Mouse (Mus musculus): Measurements from ENCODE around the gene Efcab2. TPM values are rescaled to one million over a fixed set of nuclear protein-coding genes. Genes with fewer than 3 reads are reported as not detected.
"Not testable (repeated sequence)": the region's sequence is repeated elsewhere in the genome, so short reads cannot be mapped to it uniquely, and the experiment has no call there.

The Efcab2 gene
- total RNA-seq, 2 experiments from 2014 or later: 14.7 to 15.9 TPM

DNA sequence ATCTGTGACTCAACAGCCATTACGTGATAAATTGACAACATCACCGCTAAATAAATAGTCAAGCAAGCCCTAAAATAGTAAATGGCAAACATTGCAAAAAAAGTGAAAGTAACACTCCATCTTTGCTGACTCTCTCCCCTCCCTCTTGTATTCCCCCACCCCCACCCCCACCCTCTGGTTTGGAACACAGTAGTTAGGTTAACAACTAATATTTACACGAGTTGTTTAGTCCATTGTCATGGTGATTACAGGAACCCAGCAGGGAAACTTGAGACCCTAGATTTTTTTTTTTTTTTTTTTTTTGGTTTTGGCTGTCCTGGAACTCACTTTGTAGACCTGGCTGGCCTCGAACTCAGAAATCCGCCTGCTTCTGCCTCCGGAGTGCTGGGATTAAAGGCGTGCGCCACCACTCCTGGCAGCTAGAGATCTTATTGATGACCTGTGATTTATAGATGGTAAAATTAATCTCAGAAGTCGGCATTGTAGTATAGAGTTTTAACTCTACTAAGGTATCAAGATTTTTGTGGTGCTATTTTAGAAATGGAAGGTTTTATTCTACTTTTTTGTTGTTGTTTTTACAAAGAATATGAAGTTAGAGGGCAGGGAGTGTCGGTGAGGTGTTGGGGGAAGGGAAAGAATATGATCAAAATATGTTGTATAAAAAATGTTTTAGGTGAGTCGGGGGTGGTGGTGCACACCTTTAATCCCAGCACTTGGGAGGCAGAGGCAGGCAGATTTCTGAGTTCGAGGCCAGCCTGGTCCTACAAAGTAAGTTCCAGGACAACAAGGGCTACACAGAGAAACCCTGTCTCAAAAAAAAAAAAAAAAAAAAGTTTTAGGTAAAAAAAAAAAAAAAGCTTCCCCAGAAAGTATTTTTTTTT, 1.1 kb downstream of the Efcab2 start:
- intact Hi-C loops (cut with DNase I): loop anchor here (1.0 to 5.0 kb wide), 4 partner anchors 42 to 220 kb away; partner anchors contain the start of genes Desi2 and Hnrnpu
- no peak for TF ChIP-seq CTCF (IDR thresholded peaks at IDR 0.05)
- DNase-seq: no peak
- H3K27ac ChIP-seq: peak overlapping the region; percentile 100
- H3K4me3 ChIP-seq: peak overlapping the region; percentile 85

DNA sequence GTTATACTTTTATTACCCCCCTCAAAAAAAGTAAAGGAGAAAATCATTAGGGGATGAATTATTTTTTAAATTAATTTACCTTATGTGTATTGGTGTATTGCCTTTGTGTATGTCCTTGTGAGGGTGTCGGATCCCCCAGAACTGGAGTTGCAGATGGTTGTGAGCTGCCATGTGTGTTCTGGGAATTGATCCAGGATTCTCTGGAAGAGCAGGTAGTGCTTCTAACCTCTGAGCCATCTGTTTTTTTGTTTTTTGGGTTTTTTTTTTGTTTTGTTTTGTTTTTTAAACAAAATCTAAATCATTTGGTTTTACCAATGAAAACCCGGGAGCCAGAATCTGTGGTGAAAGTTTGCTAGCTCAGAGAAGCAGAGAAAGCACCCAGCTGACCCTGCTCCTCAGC, 1.8 kb downstream of the Efcab2 start:
- DNase-seq: no peak
- intact Hi-C loops (cut with DNase I): loop anchor here (2.0 to 5.0 kb wide), 2 partner anchors 41 to 220 kb away; partner anchors contain the start of gene Desi2
- TF ChIP-seq CTCF (IDR thresholded peaks at IDR 0.05): no peak
- no peak overlapping the region for H3K27ac ChIP-seq
- no peak overlapping the region for H3K4me3 ChIP-seq

DNA sequence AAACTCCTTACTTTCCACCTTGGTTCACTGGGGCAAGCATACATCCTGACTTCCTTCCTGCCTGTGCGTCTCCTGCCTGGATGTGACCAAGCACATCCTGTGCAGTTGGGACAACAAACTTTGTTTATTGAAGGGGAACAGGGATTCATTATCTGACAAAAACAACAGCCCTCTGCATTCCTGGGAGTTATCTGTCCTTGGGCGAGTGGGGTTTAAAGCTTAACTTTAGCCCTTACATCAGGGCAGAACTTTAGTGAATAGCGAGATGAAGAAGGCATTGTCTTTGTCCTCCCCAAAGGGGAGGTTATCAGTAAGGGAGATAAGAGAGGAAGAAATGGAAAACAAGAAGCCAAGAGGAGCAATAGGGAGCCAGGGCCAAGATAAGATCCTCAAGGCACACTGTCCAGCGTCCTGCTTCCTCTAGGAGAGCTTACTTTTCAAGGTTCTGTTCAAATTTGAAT, 3.0 kb downstream of the Efcab2 start:
- Histone ChIP-seq H3K4me3 (no peak overlapping the region), H3K27ac (0 out of 2 replicates have a peak overlapping the region, but pooled peaks have one; percentile 13)
- no peak for TF ChIP-seq CTCF (IDR thresholded peaks at IDR 0.05)
- DNase-seq: no peak
- intact Hi-C loops (cut with DNase I): loop anchor here (5.0 kb wide), 1 partner anchor 222 kb away; the partner anchor contains the start of gene Desi2

DNA sequence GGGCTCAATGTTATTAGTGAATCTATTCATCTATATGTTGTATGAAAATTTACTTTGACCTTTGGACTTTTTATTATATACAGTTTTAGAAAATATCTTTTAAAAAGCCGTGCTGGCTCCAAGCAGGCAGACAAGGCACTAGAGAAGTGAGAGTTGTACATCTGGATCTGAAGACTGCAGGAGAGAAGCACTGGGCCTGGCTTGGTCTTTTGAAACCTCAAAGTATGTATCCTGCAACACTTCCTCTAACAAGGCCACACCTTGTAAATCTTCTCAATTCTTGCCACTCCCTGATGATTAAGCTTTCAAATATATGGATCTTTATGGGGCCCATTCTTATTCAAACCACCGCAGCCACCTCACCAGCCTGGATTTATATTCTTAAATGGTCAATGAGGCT, 7.5 kb downstream of the Efcab2 start:
- H3K4me3 ChIP-seq; DNase-seq; intact Hi-C loops (cut with DNase I); H3K27ac ChIP-seq: not testable (repeated sequence)

DNA sequence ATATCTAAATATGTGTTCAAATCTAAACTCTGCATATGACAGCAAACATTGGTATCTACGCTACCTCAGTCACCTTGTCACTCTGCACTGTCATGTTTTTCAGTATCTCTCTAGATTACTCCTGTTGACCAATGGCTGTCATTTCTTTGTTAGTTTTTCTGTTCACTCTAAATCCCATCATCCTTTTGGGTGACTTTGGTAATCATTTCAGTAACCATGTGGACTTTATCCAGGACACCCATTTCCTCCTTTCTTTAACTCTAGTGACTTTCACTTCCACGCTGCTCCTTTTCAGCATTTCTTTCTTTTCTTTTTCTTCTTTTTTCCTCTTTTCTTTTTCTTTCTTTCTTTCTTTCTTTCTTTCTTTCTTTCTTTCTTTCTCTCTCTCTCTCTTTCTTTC, 13.7 kb downstream of the Efcab2 start:
- intact Hi-C loops (cut with DNase I): no loop called here
- no peak for DNase-seq
- no peak for TF ChIP-seq CTCF (IDR thresholded peaks at IDR 0.05)

DNA sequence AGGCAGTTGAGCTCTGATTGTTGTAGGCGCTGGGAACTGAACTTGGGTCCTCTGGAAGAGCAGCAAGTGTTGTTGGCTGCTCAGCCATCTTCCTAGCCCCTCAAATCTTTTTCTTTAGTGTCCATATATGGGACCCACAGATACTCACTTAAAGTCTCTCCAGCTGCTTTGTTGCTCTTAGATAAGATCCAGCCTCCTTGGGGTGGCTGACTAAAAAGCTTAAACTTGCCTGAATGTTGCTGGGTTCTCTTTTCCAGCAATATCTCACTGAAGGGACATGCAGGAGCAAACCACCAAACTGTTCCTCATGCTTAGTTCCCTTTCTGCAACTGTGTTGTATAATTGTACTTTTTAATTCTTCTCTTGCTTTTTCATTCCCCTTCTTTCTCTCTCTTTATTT, 17.8 kb downstream of the Efcab2 start:
- no peak for DNase-seq
- no peak for TF ChIP-seq CTCF (IDR thresholded peaks at IDR 0.05)
- H3K27ac ChIP-seq: no peak overlapping the region
- no peak overlapping the region for H3K4me3 ChIP-seq
- intact Hi-C loops (cut with DNase I): no loop called here

More for the DNA sequence above, 13.7 kb downstream of the Efcab2 start:
- Histone ChIP-seq H3K4me3 (no peak overlapping the region), H3K27ac (no peak overlapping the region)

DNA sequence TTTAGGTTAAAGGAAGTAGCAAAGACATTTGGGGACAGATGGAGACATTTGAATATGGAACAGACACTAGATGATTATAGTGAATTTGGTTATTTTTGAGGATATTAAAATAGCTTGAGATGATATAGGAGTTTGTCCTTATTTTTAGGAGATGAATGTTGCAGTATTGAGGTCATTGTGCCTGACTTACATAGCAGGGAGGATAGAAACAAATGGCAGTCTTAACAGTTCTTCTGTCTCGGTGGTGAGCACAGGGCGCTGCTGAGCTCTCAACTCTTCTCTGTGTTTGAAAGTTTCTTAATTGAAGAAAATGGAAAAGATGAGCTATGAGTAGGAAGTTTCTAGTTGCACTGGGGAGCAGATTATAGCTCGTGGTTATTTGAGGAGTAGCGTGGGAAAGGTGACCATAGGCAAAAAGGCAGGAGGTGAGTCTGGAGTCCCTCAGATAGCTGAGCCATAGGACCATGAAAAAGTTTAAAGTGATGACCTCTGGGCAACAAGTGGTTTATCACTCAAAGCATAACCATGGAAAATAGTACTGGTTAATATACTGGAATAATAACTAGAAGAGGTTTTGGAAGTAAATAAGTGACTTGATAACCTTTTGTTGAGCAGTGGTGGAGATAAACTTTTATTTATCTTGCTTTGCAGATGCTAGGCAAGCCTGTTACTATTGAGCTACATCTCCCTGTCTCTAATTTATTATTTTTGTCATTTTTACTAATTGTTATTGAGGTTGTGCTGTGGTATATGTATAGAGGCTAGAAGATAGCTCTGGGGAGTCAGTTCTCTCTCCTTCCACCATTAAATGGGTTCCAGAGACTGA, 25.9 kb downstream of the Efcab2 start:
- Histone ChIP-seq H3K4me3 (no peak overlapping the region), H3K27ac (no peak overlapping the region)
- intact Hi-C loops (cut with DNase I): no loop called here
- DNase-seq: no peak
- TF ChIP-seq CTCF (IDR thresholded peaks at IDR 0.05): no peak

DNA sequence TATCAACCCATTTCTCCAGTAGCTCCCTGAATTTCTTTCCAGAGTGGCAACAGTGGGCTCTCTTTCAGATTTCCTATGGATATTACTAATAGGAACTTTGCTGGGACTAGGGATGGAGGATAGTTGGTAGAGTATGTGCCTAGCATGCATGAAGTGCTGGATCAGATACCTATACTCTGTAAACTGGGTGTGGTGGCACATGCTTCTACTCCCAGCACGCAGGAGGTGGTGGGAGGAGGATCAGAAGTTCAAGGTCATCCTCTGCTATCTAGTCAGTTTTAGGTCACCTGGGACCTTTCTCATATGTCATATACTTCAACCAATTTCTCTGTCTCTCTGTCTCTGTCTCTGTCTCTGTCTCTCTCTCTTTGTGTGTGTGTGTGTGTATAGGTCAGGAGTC, 27.7 kb downstream of the Efcab2 start:
- Histone ChIP-seq H3K4me3 (no peak overlapping the region), H3K27ac (no peak overlapping the region)
- intact Hi-C loops (cut with DNase I): no loop called here
- no peak for DNase-seq
- no peak for TF ChIP-seq CTCF (IDR thresholded peaks at IDR 0.05)

DNA sequence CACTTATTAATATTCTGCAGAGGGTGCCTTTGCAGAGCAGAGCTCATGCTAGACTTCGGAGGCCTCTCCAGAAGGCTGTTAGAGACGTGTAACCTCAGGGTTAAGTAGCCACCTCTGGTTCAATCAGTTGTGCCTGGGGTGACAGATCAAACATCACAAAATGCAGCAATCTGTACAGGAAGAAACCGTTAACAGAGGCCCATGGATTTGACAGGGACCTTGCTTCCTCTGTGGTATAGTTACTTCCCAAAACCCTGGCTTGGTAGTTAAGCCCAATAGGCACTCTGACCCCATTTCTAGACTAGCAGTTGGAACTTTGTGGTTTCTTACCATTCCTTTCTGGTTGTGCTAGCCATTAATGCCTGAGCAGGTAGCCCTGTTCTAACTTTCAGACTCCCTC, 38.5 kb downstream of the Efcab2 start:
- intact Hi-C loops (cut with DNase I): no loop called here
- Histone ChIP-seq H3K27ac (no peak overlapping the region), H3K4me3 (no peak overlapping the region)
- DNase-seq: no peak
- TF ChIP-seq CTCF (IDR thresholded peaks at IDR 0.05): no peak

DNA sequence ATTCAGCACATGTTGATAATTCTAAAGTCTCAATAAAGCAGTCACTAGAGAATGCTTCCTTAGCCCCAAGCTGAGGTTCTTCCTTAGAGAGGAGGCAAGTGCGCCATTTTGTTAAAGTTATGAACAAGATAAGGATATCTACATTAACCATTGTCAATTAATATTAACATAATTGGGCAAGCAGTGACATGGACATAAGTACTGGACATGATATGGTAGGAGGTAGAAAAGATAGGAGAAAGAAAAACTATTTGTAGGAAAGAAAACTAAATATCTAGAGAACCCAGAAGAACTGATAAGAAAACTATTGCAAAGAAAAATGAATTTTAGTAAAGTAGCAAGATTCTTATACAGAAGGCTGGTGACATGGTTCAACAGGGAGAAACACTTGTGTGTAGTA, 41.2 kb downstream of the Efcab2 start:
- DNase-seq: no peak
- intact Hi-C loops (cut with DNase I): no loop called here

DNA sequence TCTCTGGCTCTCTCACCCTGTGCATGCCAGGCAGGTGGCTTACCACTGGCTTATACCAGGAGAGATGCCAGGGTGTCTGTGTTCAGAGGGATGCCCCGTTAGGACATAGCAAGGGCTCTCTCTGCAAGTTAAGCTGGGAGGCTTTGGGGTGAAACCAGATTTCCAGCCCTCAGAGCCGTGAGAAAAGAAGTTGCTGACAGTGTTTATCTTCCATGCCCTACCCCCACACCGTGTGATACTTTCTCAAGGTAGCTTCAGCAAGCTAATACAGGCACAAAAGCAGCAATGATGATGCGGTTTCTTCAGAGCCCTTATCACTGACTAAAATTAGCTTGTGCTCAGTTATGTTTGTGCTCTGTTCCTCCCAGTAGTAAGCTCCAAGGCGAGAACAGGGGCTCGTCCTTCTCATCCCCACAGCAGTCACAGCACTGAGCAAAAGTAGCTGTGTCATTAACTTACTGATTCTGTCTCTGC, 42.4 kb downstream of the Efcab2 start:
- DNase-seq: no peak
- H3K4me3 ChIP-seq: no peak overlapping the region
- peak overlapping the region; percentile 65 for H3K27ac ChIP-seq
- intact Hi-C loops (cut with DNase I): loop anchor here (2.0 kb wide), 1 partner anchor 42 kb away; the partner anchor contains the start of gene Efcab2
- no peak for TF ChIP-seq CTCF (IDR thresholded peaks at IDR 0.05)

More for the DNA sequence above, 41.2 kb downstream of the Efcab2 start:
- TF ChIP-seq CTCF (IDR thresholded peaks at IDR 0.05): no peak
- H3K4me3 ChIP-seq: no peak overlapping the region
- H3K27ac ChIP-seq: no peak overlapping the region

DNA sequence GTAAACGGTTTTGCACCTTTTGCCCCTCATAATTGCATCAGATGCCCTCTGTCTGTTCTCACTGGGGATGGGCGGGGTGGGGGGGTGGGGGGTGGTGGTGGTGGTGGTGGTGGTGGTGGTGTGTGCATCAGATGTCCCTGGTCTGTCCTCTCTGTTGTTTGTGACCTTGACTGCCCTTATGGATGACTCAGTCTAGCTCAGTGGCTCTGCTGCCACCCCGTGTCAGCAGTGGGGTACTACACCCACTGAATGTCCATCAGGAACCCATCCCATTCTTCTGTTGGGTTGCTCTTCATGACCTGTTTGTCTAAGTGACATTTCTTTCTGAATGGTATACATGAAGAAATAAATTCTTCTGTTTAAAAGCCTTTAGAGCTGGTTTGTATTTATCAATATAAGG, 43.3 kb downstream of the Efcab2 start:
- H3K27ac ChIP-seq: peak overlapping the region; percentile 65; the same call in 1 of the 2 replicates
- no peak overlapping the region for H3K4me3 ChIP-seq
- peak; percentile 82 for DNase-seq
- TF ChIP-seq CTCF (IDR thresholded peaks at IDR 0.05): peak; percentile 93
- intact Hi-C loops (cut with DNase I): loop anchor here (1.0 to 2.0 kb wide), 2 partner anchors 42 to 139 kb away; partner anchors contain the start of gene Efcab2
